Mouse (Mus musculus) lung, adult 2 months (tissue): Measurements from ENCODE around the gene Mrps5.

Source experiments
- CTCF ChIP-seq: fragments of 200-500 bp; IDR thresholded peaks from 2 replicates; pipeline ENCODE4 v1.5.1; 2011; ENCODE audit warnings: mild to moderate bottlenecking, low read length, control low read depth; ENCODE audit not compliant: insufficient read depth
- POLR2A ChIP-seq: fragments of 200-500 bp; IDR thresholded peaks from 2 replicates; pipeline ENCODE4 v1.6.1; 2011; ENCODE audit warnings: low read depth, mild to moderate bottlenecking, control low read depth, low read length, borderline replicate concordance; ENCODE audit errors: extremely low read depth

DNA sequence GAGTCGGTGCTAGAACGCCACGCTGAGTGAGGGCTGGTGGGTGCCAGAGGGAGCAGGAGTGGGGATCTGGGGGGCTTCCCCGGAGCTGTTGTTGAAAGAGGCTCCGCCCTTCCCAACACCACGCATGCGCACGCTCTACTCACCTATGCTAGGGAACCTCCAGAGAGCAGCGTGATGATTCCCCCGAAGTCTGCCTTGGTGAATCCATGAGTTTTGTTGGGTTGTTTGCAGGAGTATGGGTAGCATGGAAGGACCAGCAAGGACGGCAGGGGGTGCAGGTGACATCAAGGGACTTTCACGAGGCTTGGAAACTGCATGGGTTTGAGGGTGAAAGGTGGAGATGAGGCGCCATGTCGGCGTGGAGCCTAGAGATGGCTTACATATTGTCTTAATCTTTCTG, 3.2 kb downstream of the Mrps5 start:
- TF ChIP-seq POLR2A (no peak), CTCF (no peak)
